Mouse (Mus musculus) kidney, adult 2 months (tissue): ENCODE results near the gene Trim25.

Experiments
- CTCF ChIP-seq: fragments of 200-500 bp; conservative IDR thresholded peaks from 2 replicates; pipeline ENCODE4 v1.5.1; 2011; ENCODE audit warnings: low read depth, mild to moderate bottlenecking, control low read depth, low read length, moderate library complexity, mixed read lengths; ENCODE audit not compliant: insufficient read depth, insufficient read length
- POLR2A ChIP-seq: fragments of 200-500 bp; IDR thresholded peaks from one replicate; pipeline ENCODE4 v1.6.1; 2011; ENCODE audit warnings: low read depth, low read length, control low read depth

DNA sequence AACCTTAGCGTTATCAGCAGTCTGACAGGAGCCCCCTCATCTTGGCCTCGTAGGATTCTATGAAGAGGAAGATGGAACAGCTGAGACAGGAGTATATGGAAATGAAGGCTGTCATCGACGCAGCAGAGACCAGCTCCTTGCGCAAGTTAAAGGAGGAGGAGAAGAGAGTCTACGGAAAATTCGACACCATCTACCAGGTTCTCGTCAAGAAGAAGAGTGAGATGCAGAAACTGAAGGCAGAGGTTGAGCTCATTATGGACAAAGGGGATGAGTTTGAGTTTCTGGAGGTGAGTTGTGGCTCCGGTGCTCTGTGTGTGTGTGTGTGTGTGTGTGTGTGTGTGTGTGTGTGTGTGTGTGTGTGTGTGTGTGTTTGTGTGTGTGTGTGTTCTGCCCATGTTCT, 9.9 kb downstream of the Trim25 start:
- TF ChIP-seq CTCF = no peak
- TF ChIP-seq POLR2A = no peak
